ENCODE assay signal across 20 mouse cellular contexts in the genomic region with DNA sequence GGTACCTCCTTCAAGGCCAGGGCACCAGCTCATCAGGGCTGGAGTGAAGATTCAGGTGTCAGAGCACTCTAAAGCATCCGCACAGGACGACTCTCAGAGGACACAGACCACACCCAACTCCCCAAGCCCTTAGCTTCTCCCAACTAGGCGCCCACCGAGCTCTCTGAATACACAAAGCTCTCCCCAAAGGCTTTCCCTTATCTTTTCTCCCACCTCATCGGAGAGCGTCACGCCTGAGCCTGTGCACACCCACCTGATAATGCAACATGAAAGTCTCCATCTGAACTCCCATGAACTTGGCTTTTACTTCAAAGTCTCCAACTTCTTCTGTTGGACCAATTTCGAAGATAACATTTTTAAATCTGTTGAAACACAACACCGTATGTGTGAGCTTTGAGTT. TPM values are rescaled to one million over a fixed set of nuclear protein-coding genes. Genes with fewer than 3 reads are reported as not detected.
DNase-seq lines count a peak whose midpoint lies in the region; ATAC-seq and TF ChIP-seq lines count a peak whose summit lies in the region.
"Had no signal": no experiment of that assay in that cellular context is flagged by ENCODE, and none has a peak within 500 bp of the region (broad histone marks: within the 10 kb centered on the region; RNA-seq: fewer than 3 reads in every experiment).

No protein-coding gene starts in this region.

- no peak overlapping the region for H3K4me2 ChIP-seq in liver, embryonic 11.5 days
- peak overlapping the region; percentile 22 for H3K4me2 ChIP-seq in liver, embryonic 12.5 days
- peak overlapping the region; percentile 9; the same call in 1 of the 2 replicates for H3K4me2 ChIP-seq in liver, embryonic 14.5 days (ENCODE audit: low read depth)
- no peak overlapping the region for H3K4me2 ChIP-seq in liver, embryonic 16.5 days (ENCODE audit: low read depth, low read length)
- H3K4me2 ChIP-seq: embryonic facial prominence, embryonic 12.5 days; forebrain, embryonic 13.5 days; forebrain, embryonic 15.5 days had no signal

- H3K4me1 ChIP-seq in liver, embryonic 11.5 days (replicated peaks; ENCODE audit: control insufficient read depth, insufficient read depth, low read length): peaks cover 14% of the 10 kb centered on the region
- peaks cover 58% of the 10 kb centered on the region for H3K4me1 ChIP-seq in liver, embryonic 12.5 days
- peaks cover 12 to 28% of the 10 kb centered on the region in 2 experiments for H3K4me1 ChIP-seq in liver, embryonic 14.5 days (replicated peaks; ENCODE audit: control insufficient read depth in 2 of 2, insufficient read depth in 2 of 2, low read length in 1 of 2)
- peaks cover 21% of the 10 kb centered on the region for H3K4me1 ChIP-seq in liver, embryonic 16.5 days (ENCODE audit: control insufficient read depth, low read depth, low read length)
- peaks cover 17% of the 10 kb centered on the region for H3K4me1 ChIP-seq in hindbrain, embryonic 10.5 days (replicated peaks)
- H3K4me1 ChIP-seq: embryonic facial prominence, embryonic 10.5 days; embryonic facial prominence, embryonic 12.5 days; forebrain, embryonic 13.5 days; forebrain, embryonic 15.5 days had no signal

- WGBS in liver, embryonic 11.5 days: 50% methylated on average over 9 of the region's 9 CpGs
- WGBS in liver, embryonic 12.5 days (ENCODE audit: insufficient replicate concordance): 27% methylated on average over 9 of the region's 9 CpGs
- 28% methylated on average over 9 of the region's 9 CpGs for WGBS in liver, embryonic 14.5 days (ENCODE audit: insufficient replicate concordance)
- WGBS in liver, embryonic 16.5 days (ENCODE audit: insufficient replicate concordance): 36% methylated on average over 9 of the region's 9 CpGs
- 89% methylated on average over 9 of the region's 9 CpGs for WGBS in hindbrain, embryonic 10.5 days

- H3K4me3 ChIP-seq in liver, embryonic 11.5 days (ENCODE audit: low read depth, low read length): no peak overlapping the region
- no peak overlapping the region for H3K4me3 ChIP-seq in liver, embryonic 12.5 days
- H3K4me3 ChIP-seq in liver, embryonic 14.5 days (ENCODE audit: insufficient read depth in 1 of 2, low read depth in 2 of 2, low read length in 2 of 2): no peak overlapping the region
- H3K4me3 ChIP-seq in liver, embryonic 16.5 days (ENCODE audit: low read depth, low read length): no peak overlapping the region
- H3K4me3 ChIP-seq in hindbrain, embryonic 10.5 days: no peak overlapping the region
- H3K4me3 ChIP-seq: embryonic facial prominence, embryonic 10.5 days; embryonic facial prominence, embryonic 12.5 days; forebrain, embryonic 13.5 days; forebrain, embryonic 15.5 days had no signal

- no peak overlapping the region for H3K27ac ChIP-seq in liver, embryonic 11.5 days (ENCODE audit: low read depth, low read length)
- H3K27ac ChIP-seq in liver, embryonic 12.5 days: no peak overlapping the region
- no peak overlapping the region for H3K27ac ChIP-seq in liver, embryonic 14.5 days
- no peak overlapping the region for H3K27ac ChIP-seq in liver, embryonic 16.5 days (ENCODE audit: low read length)
- H3K27ac ChIP-seq in hindbrain, embryonic 10.5 days: no peak overlapping the region
- H3K27ac ChIP-seq: embryonic facial prominence, embryonic 10.5 days; embryonic facial prominence, embryonic 12.5 days; forebrain, embryonic 13.5 days; forebrain, embryonic 15.5 days had no signal

- ATAC-seq in liver, embryonic 11.5 days (replicated peaks; ENCODE audit: low FRiP score): peak; percentile 75
- peak; percentile 59 for ATAC-seq in liver, embryonic 12.5 days
- peak; percentile 60 for ATAC-seq in liver, embryonic 14.5 days (ENCODE audit: insufficient read depth)
- ATAC-seq in liver, embryonic 16.5 days (ENCODE audit: low read depth): peak; percentile 37
- ATAC-seq: forebrain, embryonic 13.5 days; forebrain, embryonic 15.5 days had no signal

- TF ChIP-seq CTCF in liver, embryonic 14.5 days (IDR thresholded peaks at IDR 0.05; ENCODE audit: low read depth): no peak

- no peaks in the 10 kb centered on the region for H3K27me3 ChIP-seq in liver, embryonic 11.5 days (replicated peaks; ENCODE audit: control insufficient read depth, insufficient read depth, low read length)
- H3K27me3 ChIP-seq in liver, embryonic 12.5 days (replicated peaks): no peaks in the 10 kb centered on the region
- H3K27me3 ChIP-seq in liver, embryonic 14.5 days (ENCODE audit: control insufficient read depth, insufficient read depth, low read length): no peaks in the 10 kb centered on the region
- H3K27me3 ChIP-seq in liver, embryonic 16.5 days (ENCODE audit: control insufficient read depth, insufficient read depth, low read depth, low read length): no peaks in the 10 kb centered on the region
- no peaks in the 10 kb centered on the region for H3K27me3 ChIP-seq in hindbrain, embryonic 10.5 days (ENCODE audit: insufficient read depth, poor library complexity, severe bottlenecking)
- H3K27me3 ChIP-seq: embryonic facial prominence, embryonic 12.5 days; forebrain, embryonic 13.5 days; forebrain, embryonic 15.5 days had no signal

- DNase-seq in liver, embryonic 11.5 days (ENCODE audit: low spot score): no peak
- DNase-seq in liver, embryonic 14.5 days (ENCODE audit: low read depth in 3 of 3, low spot score in 3 of 3): no peak
- DNase-seq in testis, postnatal 10 days (ENCODE audit: low spot score): no peak
- no peak for DNase-seq in right cerebral cortex, postnatal 10 days (ENCODE audit: low spot score in 2 of 2)
- no peak for DNase-seq in hindbrain, embryonic 10.5 days (ENCODE audit: low spot score)
- DNase-seq in heart, adult 11 months: no peak
- DNase-seq: adrenal gland, adult 2 months; adrenal gland, postnatal 10 days; adrenal gland, postnatal 25 days; cerebellum, adult 11 months; cerebellum, adult 18-20 months; cerebellum, adult 8-10 months; cerebellum, adult 9-11 months; cerebellum, postnatal 14 days had no signal

- H3K36me3 ChIP-seq in liver, embryonic 11.5 days (ENCODE audit: control insufficient read depth, insufficient read depth, low read length): no peaks in the 10 kb centered on the region; the same call in 1 of the 2 replicates
- peaks cover 48% of the 10 kb centered on the region for H3K36me3 ChIP-seq in liver, embryonic 12.5 days
- no peaks in the 10 kb centered on the region; the same call in 1 of the 2 replicates for H3K36me3 ChIP-seq in liver, embryonic 14.5 days (replicated peaks; ENCODE audit: control insufficient read depth, insufficient read depth, low read depth)
- peaks cover 5% of the 10 kb centered on the region; the same call in 1 of the 2 replicates for H3K36me3 ChIP-seq in liver, embryonic 16.5 days (ENCODE audit: control insufficient read depth, insufficient read depth)
- peaks cover 52% of the 10 kb centered on the region for H3K36me3 ChIP-seq in hindbrain, embryonic 10.5 days

- H3K9ac ChIP-seq in liver, embryonic 11.5 days (ENCODE audit: low read depth, low read length): no peak overlapping the region
- no peak overlapping the region for H3K9ac ChIP-seq in liver, embryonic 12.5 days
- H3K9ac ChIP-seq in liver, embryonic 14.5 days (replicated peaks): no peak overlapping the region
- H3K9ac ChIP-seq in liver, embryonic 16.5 days (ENCODE audit: low read depth, low read length): no peak overlapping the region
- H3K9ac ChIP-seq: embryonic facial prominence, embryonic 12.5 days; forebrain, embryonic 13.5 days; forebrain, embryonic 15.5 days had no signal

- no peaks in the 10 kb centered on the region for H3K9me3 ChIP-seq in liver, embryonic 11.5 days (ENCODE audit: control insufficient read depth, low read length)
- H3K9me3 ChIP-seq in liver, embryonic 12.5 days (replicated peaks): no peaks in the 10 kb centered on the region
- H3K9me3 ChIP-seq in liver, embryonic 14.5 days (ENCODE audit: control insufficient read depth, low read length): no peaks in the 10 kb centered on the region
- H3K9me3 ChIP-seq in liver, embryonic 16.5 days (replicated peaks; ENCODE audit: control insufficient read depth, low read length): no peaks in the 10 kb centered on the region
- H3K9me3 ChIP-seq in hindbrain, embryonic 10.5 days: no peaks in the 10 kb centered on the region
- H3K9me3 ChIP-seq: embryonic facial prominence, embryonic 10.5 days; embryonic facial prominence, embryonic 12.5 days; forebrain, embryonic 13.5 days; forebrain, embryonic 15.5 days had no signal

- TF ChIP-seq EP300 in liver, embryonic 14.5 days (IDR thresholded peaks at IDR 0.05; ENCODE audit: low read depth): peak; percentile 44

RNA-seq across cellular contexts. Expression of a gene that starts 28.1 kb away (rescaled TPM):
- 13.1 and 16.6 TPM in 2 replicates for polyA plus RNA-seq in liver, embryonic 11.5 days (2014; fragmentation: Nextera tagmentation; extraction: Ambion mirVana)
- 7.0 and 7.1 TPM in 2 replicates for polyA plus RNA-seq in liver, embryonic 12.5 days (2016; fragmentation: Nextera tagmentation; extraction: Ambion mirVana)
- 1.7 and 1.9 TPM in 2 replicates for polyA plus RNA-seq in liver, embryonic 14.5 days (2012; rRNA removed)
- polyA plus RNA-seq in liver, embryonic 14.5 days (2014; fragmentation: Nextera tagmentation; extraction: Ambion mirVana): 2.4 and 4.2 TPM in 2 replicates
- 3.7 and 4.3 TPM in 2 replicates for polyA plus RNA-seq in liver, embryonic 16.5 days (2015; fragmentation: Nextera tagmentation; extraction: Ambion mirVana)
- 8.1 and 10.1 TPM in 2 replicates for polyA plus RNA-seq in hindbrain, embryonic 10.5 days (2016; fragmentation: Nextera tagmentation; extraction: Ambion mirVana)

Comparison
In these comparisons a context has a peak if more than half of its experiments do, and no peak if none do; other contexts are left out.
1. H3K4me2 ChIP-seq: peak in liver, embryonic 12.5 days (single experiment) and liver, embryonic 14.5 days (single experiment); none in liver, embryonic 11.5 days (single experiment) and liver, embryonic 16.5 days (single experiment).
2. Peak in every context shown above with its lines, with median percentiles within 50 percentile points of each other: ATAC-seq.